Mouse (Mus musculus) layer of hippocampus, adult 2 months (tissue): Measurements from ENCODE around the gene Tsen34. TPM values are rescaled to one million over a fixed set of nuclear protein-coding genes. Genes with fewer than 3 reads are reported as not detected.
A peak's percentile ranks its signal among the peaks of the same experiment; 100 is the strongest.

Experiments
- DNase-seq, 2 experiments: peaks; one replicate each; pipeline ENCODE4 v3.0.0; 2022; ENCODE audit warnings: low spot score in 2 of 2
- H3K27ac ChIP-seq: fragments of 200-600 bp; 2 replicates; pipeline ENCODE4 v1.8.1; 2022
- H3K4me3 ChIP-seq: fragments of 200-600 bp; 2 replicates; pipeline ENCODE4 v1.8.1; 2022; ENCODE audit warnings: mild to moderate bottlenecking
- CTCF ChIP-seq: fragments of 200-600 bp; conservative IDR thresholded peaks from 2 replicates; pipeline ENCODE4 v1.8.1; 2022; ENCODE audit warnings: antibody characterized with exemption, mild to moderate bottlenecking, moderate library complexity
- total RNA-seq, 2 experiments: library from RNA; stranded (reverse); gene quantifications; 2 replicates each; pipeline ENCODE4 v1.2.3; 2021

The Tsen34 gene
- total RNA-seq, 2 experiments from 2014 or later, result 80.2 to 84.8 TPM

GRCm38 (mm10) chr7:3665215-3666114 lies 27.2 kb upstream of the Tsen34 start, which contains the start of gene Leng1:
Gene Leng1 (minus strand): TSS chr7:3665840.
- DNase-seq, result peak; percentile 97 to 98
- TF ChIP-seq CTCF, result no peak
- Histone ChIP-seq H3K4me3 (peak within 1 kb of the TSS; percentile 66), H3K27ac (peak within 1 kb of the TSS; percentile 87)

GRCm38 (mm10) chr7:3666921-3667391 lies 25.7 kb upstream of the Tsen34 start:
- DNase-seq, result no peak
- peak; percentile 35 for TF ChIP-seq CTCF
- Histone ChIP-seq H3K27ac (no peak overlapping the region), H3K4me3 (no peak overlapping the region)

- peak; percentile 99 for TF ChIP-seq CTCF
- DNase-seq, result peak; percentile 79 to 90
- Histone ChIP-seq H3K4me3 (no peak overlapping the region), H3K27ac (no peak overlapping the region)
Observed at GRCm38 (mm10) chr7:3674507-3675227, 18.0 kb upstream of the Tsen34 start.

- TF ChIP-seq CTCF, result no peak
- no peak overlapping the region for H3K4me3 ChIP-seq
- no peak overlapping the region for H3K27ac ChIP-seq
- DNase-seq, result no peak
Observed at GRCm38 (mm10) chr7:3675228-3675548, 17.5 kb upstream of the Tsen34 start.

GRCm38 (mm10) chr7:3676371-3676770 lies 16.3 kb upstream of the Tsen34 start:
- no peak for DNase-seq
- H3K4me3 ChIP-seq, result no peak overlapping the region
- TF ChIP-seq CTCF, result no peak
- H3K27ac ChIP-seq, result no peak overlapping the region

GRCm38 (mm10) chr7:3677342-3677741 lies 15.3 kb upstream of the Tsen34 start, which contains the start of gene Tmc4:
Gene Tmc4 (minus strand): TSS chr7:3677553.
- no peak for TF ChIP-seq CTCF

GRCm38 (mm10) chr7:3683908-3684550 lies 8.6 kb upstream of the Tsen34 start:
- no peak for TF ChIP-seq CTCF
- H3K27ac ChIP-seq, result peak overlapping the region; percentile 77
- peak in 1 of 2 experiments; percentile 59 for DNase-seq
- H3K4me3 ChIP-seq, result no peak overlapping the region

More at GRCm38 (mm10) chr7:3677342-3677741, 15.3 kb upstream of the Tsen34 start, which contains the start of gene Tmc4:
- DNase-seq, result no peak
- H3K4me3 ChIP-seq, result no peak within 1 kb of the TSS
- H3K27ac ChIP-seq, result no peak within 1 kb of the TSS

- no peak for DNase-seq
- Histone ChIP-seq H3K27ac (peak overlapping the region; percentile 77), H3K4me3 (no peak overlapping the region)
- no peak for TF ChIP-seq CTCF
Observed at GRCm38 (mm10) chr7:3684698-3685097, 8.0 kb upstream of the Tsen34 start.

GRCm38 (mm10) chr7:3685400-3686187 lies 7.1 kb upstream of the Tsen34 start:
- no peak for DNase-seq
- peak overlapping the region; percentile 77; the same call in 1 of the 2 replicates for H3K27ac ChIP-seq

GRCm38 (mm10) chr7:3691919-3692318 lies 744 bp upstream of the Tsen34 start:
- peak overlapping the region; percentile 96 for H3K4me3 ChIP-seq
- peak overlapping the region; percentile 94 for H3K27ac ChIP-seq
- DNase-seq, result no peak
- TF ChIP-seq CTCF, result no peak

More at GRCm38 (mm10) chr7:3685400-3686187, 7.1 kb upstream of the Tsen34 start:
- TF ChIP-seq CTCF, result no peak
- no peak overlapping the region for H3K4me3 ChIP-seq

- peak within 1 kb of the TSS; percentile 96 for H3K4me3 ChIP-seq
- no peak for TF ChIP-seq CTCF
- peak; percentile 96 to 98 for DNase-seq
- peak within 1 kb of the TSS; percentile 94 for H3K27ac ChIP-seq
Observed at GRCm38 (mm10) chr7:3692987-3693808, 535 bp downstream of the Tsen34 start, which contains the start of gene Mboat7. Gene Mboat7 (minus strand): TSS chr7:3693523.
